Mouse (Mus musculus): ENCODE measurements around the gene Rpl9-ps6. TPM values are rescaled to one million over a fixed set of nuclear protein-coding genes. Genes with fewer than 3 reads are reported as not detected.
"Not testable (repeated sequence)": the region's sequence is repeated elsewhere in the genome, so short reads cannot be mapped to it uniquely, and the experiment has no call there.

Rpl9-ps6 gene
- polyA plus RNA-seq, 1 experiment from 2014 or later, result 103 TPM

DNA sequence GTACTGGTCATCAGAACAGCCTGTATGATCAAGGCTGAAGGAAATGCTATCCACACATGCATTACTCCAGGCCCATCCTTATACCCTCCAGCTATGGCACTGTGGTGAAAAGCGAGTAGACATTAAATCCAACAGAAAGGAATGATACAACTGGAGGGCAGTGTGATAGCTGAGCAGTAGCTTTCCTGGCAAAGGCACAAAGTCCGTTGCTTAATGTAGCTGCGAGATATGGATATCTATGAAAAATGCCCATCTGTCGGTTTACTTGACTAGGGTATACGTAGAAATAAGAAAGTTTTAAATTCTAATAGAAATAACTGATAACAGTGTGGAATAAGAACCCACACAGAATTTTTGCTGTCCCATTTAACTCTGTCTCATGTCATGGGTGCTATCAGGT lies 13.9 kb upstream of the Rpl9-ps6 start:
- H3K4me2 ChIP-seq, result no peak overlapping the region
- H3K9me3 ChIP-seq (replicated peaks), result no peaks in the 10 kb centered on the region
- H3K27me3 ChIP-seq, result no peaks in the 10 kb centered on the region
- H3K36me3 ChIP-seq, result no peaks in the 10 kb centered on the region
- H3K4me1 ChIP-seq, result peaks cover 6% of the 10 kb centered on the region
- no peak for ATAC-seq (replicated peaks; ENCODE audit: low FRiP score)
- H3K9ac ChIP-seq, result no peak overlapping the region
- H3K27ac ChIP-seq, result no peak overlapping the region
- no peak overlapping the region for H3K4me3 ChIP-seq (replicated peaks)
- 86% methylated on average over 5 of the region's 5 CpGs for WGBS

DNA sequence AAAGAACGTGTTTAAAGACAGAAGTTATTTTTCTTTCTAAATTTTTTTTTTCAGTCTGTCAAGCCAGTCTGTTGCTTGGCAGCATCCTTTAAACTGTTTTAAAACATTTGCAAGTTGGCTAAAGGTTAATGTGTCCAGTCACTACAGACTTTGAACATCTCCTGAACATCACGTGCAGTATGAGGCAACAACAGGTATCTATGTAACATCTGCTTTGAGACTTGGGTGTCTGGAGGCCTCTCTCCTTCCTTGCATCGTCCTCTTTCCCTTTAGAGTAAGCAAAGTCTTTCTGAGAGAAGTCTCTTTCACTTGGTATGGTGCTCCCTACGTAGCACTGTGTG lies 10.3 kb upstream of the Rpl9-ps6 start:
- Histone ChIP-seq H3K9me3 (replicated peaks) (0 out of 2 replicates have a peak, but pooled peaks cover 3% of the 10 kb centered on the region), H3K4me3 (replicated peaks) (no peak overlapping the region), H3K9ac (no peak overlapping the region), H3K4me2 (no peak overlapping the region), H3K27me3 (no peaks in the 10 kb centered on the region), H3K4me1 (no peaks in the 10 kb centered on the region), H3K36me3 (no peaks in the 10 kb centered on the region), H3K27ac (no peak overlapping the region)
- 65% methylated on average over 4 of the region's 4 CpGs for WGBS
- no peak for ATAC-seq (replicated peaks; ENCODE audit: low FRiP score)

DNA sequence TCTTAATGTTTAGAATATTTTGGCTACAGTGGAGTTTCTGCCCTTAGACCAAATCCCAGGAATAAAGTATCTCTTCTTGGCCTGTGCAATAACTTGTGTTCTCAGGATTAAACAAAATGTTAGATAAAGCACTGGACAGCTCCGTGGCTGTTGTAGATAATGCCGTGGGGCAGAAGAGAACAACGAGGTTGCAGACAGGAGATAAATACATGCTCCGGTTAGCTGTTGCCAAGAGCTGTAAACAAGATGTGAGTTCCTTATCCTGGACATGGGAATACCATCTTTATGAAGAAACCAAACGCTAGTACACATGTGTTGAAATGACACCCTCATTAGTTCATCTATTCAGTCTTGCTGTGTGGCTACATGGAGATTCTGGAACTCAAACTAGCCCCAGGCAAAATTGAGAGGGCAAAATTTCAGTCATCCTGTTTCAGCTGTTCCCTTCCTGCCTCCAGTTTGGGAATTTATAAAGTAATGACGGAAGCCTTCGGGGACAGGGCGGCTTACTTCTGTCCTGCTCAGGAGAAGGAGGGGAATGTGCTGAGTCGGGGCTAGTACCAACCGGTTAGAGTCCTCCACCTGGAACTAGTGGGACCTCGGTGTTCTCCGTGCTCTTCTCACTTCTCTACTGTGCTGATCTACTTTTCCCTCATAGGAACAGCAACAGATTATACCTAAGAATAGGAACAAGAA lies 9.8 kb upstream of the Rpl9-ps6 start:
- Histone ChIP-seq H3K27ac (no peak overlapping the region), H3K27me3 (no peaks in the 10 kb centered on the region), H3K36me3 (no peaks in the 10 kb centered on the region), H3K4me1 (no peaks in the 10 kb centered on the region), H3K9ac (no peak overlapping the region), H3K9me3 (replicated peaks) (0 out of 2 replicates have a peak, but pooled peaks cover 3% of the 10 kb centered on the region), H3K4me3 (replicated peaks) (no peak overlapping the region), H3K4me2 (no peak overlapping the region)
- 78% methylated on average over 12 of the region's 12 CpGs for WGBS
- ATAC-seq (replicated peaks; ENCODE audit: low FRiP score), result no peak

DNA sequence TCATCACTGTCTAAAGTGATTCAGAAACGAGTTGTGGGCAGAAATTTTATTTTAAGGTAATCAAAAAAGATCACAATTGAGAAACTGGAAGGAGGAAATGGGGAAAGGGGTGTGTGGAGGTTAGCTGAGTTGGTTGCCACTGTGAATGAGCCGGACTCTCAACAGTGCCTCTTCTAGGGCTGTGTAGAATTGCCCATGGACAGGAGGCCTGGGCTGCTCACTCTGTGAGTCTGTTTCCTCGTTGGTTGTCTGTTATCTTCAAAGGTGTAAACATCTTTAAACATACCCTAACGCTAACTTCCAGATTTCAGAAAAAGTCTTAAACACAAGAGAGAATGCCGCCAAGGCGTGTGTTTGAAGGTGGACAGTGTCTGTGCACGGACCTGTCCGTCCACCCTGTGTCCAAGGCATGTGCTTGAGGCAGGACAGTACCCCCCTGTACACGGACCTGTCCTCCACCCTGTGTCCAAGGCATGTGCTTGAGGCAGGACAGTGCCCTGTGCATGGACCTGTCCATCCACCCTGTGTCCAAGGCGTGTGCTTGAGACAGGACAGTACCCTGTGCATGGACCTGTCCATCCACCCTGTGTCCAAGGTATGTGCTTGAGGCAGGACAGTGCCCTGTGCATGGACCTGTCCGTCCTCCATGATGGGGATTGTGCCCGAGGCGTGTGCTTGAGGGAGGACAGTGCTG lies 4.3 kb upstream of the Rpl9-ps6 start:
- no peaks in the 10 kb centered on the region for H3K4me1 ChIP-seq
- 89% methylated on average over 13 of the region's 13 CpGs for whole genome bisulfite sequencing
- ATAC-seq (replicated peaks; ENCODE audit: low FRiP score), result 0 out of 2 replicates have a peak, but pooled peaks have one; percentile 36
- peak overlapping the region; percentile 25; the same call in 1 of the 2 replicates for H3K4me2 ChIP-seq
- H3K27me3 ChIP-seq, result no peaks in the 10 kb centered on the region
- H3K4me3 ChIP-seq (replicated peaks), result no peak overlapping the region
- H3K27ac ChIP-seq, result no peak overlapping the region
- no peaks in the 10 kb centered on the region for H3K36me3 ChIP-seq
- H3K9me3 ChIP-seq (replicated peaks), result 0 out of 2 replicates have a peak, but pooled peaks cover 3% of the 10 kb centered on the region
- H3K9ac ChIP-seq, result no peak overlapping the region

DNA sequence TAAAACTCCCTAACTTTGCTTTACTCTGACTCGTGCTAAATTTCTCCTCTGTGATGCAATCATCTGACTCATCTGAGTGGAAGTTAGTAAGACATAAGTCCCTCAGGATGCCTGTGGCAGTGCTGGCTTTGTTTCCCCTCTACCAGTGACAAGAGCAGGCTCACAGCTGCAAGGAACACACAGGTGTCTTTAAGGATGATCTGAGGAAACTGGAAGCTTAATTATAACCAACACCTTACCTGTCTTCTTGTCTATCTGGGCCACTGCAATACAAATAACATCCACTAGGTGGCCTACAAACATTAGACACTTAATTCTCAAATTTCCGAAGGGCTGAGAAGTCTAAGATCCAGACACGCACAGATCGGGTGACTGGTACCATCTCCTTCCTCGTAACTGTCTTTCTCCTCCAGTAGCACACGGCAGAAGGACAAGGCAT lies 3.7 kb upstream of the Rpl9-ps6 start:
- Histone ChIP-seq H3K9me3 (replicated peaks) (0 out of 2 replicates have a peak, but pooled peaks cover 3% of the 10 kb centered on the region), H3K4me1 (no peaks in the 10 kb centered on the region), H3K27ac (no peak overlapping the region), H3K4me3 (replicated peaks) (no peak overlapping the region), H3K4me2 (peak overlapping the region; percentile 25; the same call in 1 of the 2 replicates), H3K9ac (no peak overlapping the region), H3K27me3 (no peaks in the 10 kb centered on the region), H3K36me3 (no peaks in the 10 kb centered on the region)
- ATAC-seq (replicated peaks; ENCODE audit: low FRiP score), result no peak
- 21% methylated on average over 6 of the region's 6 CpGs for WGBS

DNA sequence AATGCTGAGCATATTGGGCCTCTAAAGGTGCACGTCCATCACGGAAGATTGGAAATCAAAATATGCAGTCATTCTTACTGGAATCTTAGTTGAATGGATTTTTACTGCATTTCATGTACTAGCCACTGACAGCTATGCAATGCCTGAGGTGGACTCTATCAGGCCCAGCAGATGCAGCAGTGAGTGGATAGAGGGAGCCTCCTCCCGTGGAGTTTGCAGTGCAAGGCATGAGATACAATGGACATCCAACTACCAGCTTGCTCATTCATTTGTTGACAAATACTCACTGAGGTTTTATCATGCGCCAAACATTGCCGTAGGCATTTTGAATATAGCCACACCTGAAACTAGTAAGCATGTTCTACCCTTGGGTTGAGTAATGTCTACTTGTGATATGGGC lies 947 bp upstream of the Rpl9-ps6 start:
- Histone ChIP-seq H3K27ac (no peak overlapping the region), H3K36me3 (no peaks in the 10 kb centered on the region), H3K9ac (no peak overlapping the region), H3K27me3 (no peaks in the 10 kb centered on the region), H3K4me3 (replicated peaks) (no peak overlapping the region), H3K4me1 (no peaks in the 10 kb centered on the region), H3K4me2 (no peak overlapping the region), H3K9me3 (replicated peaks) (no peaks in the 10 kb centered on the region)
- 94% methylated on average over 5 of the region's 5 CpGs for WGBS
- no peak for ATAC-seq (replicated peaks; ENCODE audit: low FRiP score)

DNA sequence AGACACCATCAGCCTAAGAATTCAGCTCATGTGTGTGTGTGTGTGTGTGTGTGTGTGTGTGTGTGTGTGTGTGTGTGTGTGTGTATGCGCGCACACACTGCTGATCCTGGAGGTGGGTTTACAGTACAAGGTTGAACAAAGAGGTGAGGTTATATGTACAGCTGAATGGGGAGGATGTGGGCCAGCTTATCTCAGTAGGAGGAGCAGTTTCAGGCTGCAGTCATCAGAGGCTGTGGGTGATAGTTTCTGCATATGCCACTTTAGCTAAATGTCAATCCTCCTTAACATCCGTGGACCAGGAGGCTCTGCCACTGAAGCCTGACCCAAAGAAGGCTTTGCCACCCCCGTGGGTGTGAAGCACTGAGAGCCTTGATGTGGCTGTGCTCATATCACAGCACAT lies 1.1 kb downstream of the Rpl9-ps6 start:
- no peak for ATAC-seq (replicated peaks; ENCODE audit: low FRiP score)
- H3K4me2 ChIP-seq, result no peak overlapping the region
- 88% methylated on average over 4 of the region's 4 CpGs for WGBS
- H3K4me3 ChIP-seq (replicated peaks), result no peak overlapping the region
- H3K27me3 ChIP-seq, result no peaks in the 10 kb centered on the region
- no peak overlapping the region for H3K27ac ChIP-seq
- H3K9me3 ChIP-seq (replicated peaks), result no peaks in the 10 kb centered on the region
- H3K9ac ChIP-seq, result no peak overlapping the region
- H3K36me3 ChIP-seq, result no peaks in the 10 kb centered on the region
- no peaks in the 10 kb centered on the region for H3K4me1 ChIP-seq

DNA sequence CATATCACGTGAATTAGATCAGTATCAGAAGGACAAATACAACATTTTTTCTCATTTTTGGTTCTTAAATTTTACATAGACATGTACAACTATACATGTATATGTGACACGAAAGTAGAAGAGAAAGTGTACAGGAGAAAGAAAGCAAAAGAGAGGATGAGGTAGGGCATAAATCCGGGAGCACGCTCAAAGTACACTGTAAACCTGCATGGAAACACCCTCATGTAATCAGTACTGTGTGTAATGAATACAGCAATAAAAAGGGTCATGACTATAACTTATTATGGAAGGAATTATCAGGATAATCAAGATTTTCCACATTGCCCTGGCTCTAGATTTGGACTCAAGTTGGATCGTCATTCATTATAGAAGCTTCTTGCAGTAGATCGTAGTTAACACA lies 3.3 kb downstream of the Rpl9-ps6 start:
- no peaks in the 10 kb centered on the region for H3K27me3 ChIP-seq
- WGBS, result 91% methylated on average over 6 of the region's 6 CpGs
- 0 out of 2 replicates have a peak, but pooled peaks cover 5% of the 10 kb centered on the region for H3K9me3 ChIP-seq (replicated peaks)
- no peaks in the 10 kb centered on the region for H3K36me3 ChIP-seq
- H3K27ac ChIP-seq, result no peak overlapping the region
- no peak overlapping the region for H3K9ac ChIP-seq
- no peak for ATAC-seq (replicated peaks; ENCODE audit: low FRiP score)
- no peak overlapping the region for H3K4me3 ChIP-seq (replicated peaks)
- H3K4me2 ChIP-seq, result no peak overlapping the region
- H3K4me1 ChIP-seq, result no peaks in the 10 kb centered on the region

DNA sequence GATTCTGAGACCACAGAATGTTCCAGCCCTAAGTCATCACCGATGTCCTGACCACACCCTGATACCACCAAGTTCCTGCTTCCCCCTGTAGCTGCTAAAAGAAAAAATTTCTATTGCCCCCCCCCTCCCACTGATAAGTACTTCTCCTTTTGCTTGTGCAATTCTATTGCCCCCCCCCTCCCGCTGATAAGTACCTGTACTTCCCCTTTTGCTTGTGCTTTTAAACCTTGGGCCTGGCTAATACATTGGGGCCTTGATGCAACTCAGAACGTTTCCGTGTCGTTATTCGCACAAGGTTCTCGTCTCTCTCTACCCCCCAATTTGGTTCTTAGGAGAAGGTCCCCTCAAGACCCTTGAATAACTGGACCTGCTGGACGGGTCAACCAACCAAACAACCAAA lies 8.7 kb downstream of the Rpl9-ps6 start:
- not testable (repeated sequence) for H3K27me3 ChIP-seq; H3K4me2 ChIP-seq; H3K4me3 ChIP-seq (replicated peaks); H3K27ac ChIP-seq; ATAC-seq (replicated peaks; ENCODE audit: low FRiP score); H3K4me1 ChIP-seq; H3K36me3 ChIP-seq; H3K9ac ChIP-seq; H3K9me3 ChIP-seq (replicated peaks)
- 91% methylated on average over 8 of the region's 8 CpGs for WGBS

DNA sequence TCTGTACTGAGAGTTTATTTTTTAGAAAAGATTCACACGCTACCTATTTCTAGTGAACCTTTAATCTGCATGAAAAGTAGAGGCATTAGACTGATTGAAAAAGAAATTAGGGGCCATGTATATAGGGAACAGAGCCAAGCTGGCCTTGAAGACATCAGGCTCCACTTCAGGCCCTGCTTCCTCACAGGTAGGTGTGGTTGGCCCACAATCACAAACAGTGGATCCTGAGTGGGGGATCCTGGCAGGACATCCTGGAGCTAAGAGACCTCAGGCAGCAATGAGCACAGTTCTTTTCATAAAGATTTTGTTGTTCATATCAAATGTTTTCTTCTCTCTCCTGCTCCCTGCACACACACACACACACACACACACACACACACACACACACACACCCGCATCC lies 9.6 kb downstream of the Rpl9-ps6 start:
- no peak for ATAC-seq (replicated peaks; ENCODE audit: low FRiP score)
- H3K4me2 ChIP-seq, result no peak overlapping the region
- no peak overlapping the region for H3K4me3 ChIP-seq (replicated peaks)
- H3K4me1 ChIP-seq, result no peaks in the 10 kb centered on the region
- H3K27me3 ChIP-seq, result no peaks in the 10 kb centered on the region
- 0 out of 2 replicates have a peak, but pooled peaks cover 5% of the 10 kb centered on the region for H3K9me3 ChIP-seq (replicated peaks)
- no peak overlapping the region for H3K9ac ChIP-seq
- no peaks in the 10 kb centered on the region for H3K36me3 ChIP-seq
- no peak overlapping the region for H3K27ac ChIP-seq
- 88% methylated on average over 2 of the region's 2 CpGs for WGBS

DNA sequence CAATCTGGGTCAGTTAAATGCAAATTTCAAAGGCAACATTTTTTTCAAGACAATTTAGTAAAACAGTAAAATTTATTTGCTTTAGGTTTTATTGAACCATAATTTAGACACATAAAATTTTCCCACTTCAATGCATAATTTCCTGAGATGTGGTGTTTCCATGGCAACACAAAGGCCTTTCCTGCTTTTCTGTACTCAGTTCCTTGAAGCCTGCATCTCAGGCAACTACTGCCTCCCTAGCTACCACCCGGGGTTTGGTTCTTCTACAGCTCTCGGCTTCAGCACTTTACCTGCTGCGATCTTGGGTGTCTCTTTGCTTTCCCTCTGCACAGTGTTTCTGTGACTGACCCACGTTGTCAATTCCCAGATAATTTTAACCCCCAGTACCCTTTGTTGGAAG lies 14.1 kb downstream of the Rpl9-ps6 start:
- no peaks in the 10 kb centered on the region for H3K9me3 ChIP-seq (replicated peaks)
- no peak overlapping the region for H3K27ac ChIP-seq
- no peaks in the 10 kb centered on the region for H3K36me3 ChIP-seq
- no peaks in the 10 kb centered on the region for H3K4me1 ChIP-seq
- H3K27me3 ChIP-seq, result no peaks in the 10 kb centered on the region
- H3K4me3 ChIP-seq (replicated peaks), result no peak overlapping the region
- no peak overlapping the region for H3K9ac ChIP-seq
- ATAC-seq (replicated peaks; ENCODE audit: low FRiP score), result no peak
- 78% methylated on average over 4 of the region's 4 CpGs for WGBS
- no peak overlapping the region for H3K4me2 ChIP-seq

DNA sequence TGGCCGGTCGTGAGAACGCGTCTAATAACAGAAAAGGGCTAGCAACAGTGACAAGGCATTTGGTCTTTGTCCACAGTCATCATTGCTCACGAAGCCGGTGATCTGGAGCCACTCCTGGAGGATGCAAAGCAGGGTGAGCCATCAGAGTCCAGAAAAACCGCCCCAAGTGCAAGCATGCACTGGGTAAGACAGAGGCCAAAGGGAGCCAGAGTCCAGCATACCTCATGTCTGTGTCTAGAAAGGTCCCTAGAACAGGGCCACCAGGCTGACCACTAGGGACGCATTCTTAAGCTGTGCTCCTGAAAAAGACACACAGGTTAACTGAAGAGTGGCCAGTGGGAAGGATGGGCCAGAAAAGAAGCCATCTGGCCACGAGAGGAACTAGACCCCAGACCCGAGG lies 17.4 kb downstream of the Rpl9-ps6 start:
- Histone ChIP-seq H3K9ac (no peak overlapping the region), H3K27me3 (no peaks in the 10 kb centered on the region), H3K9me3 (replicated peaks) (no peaks in the 10 kb centered on the region), H3K27ac (no peak overlapping the region), H3K36me3 (no peaks in the 10 kb centered on the region), H3K4me3 (replicated peaks) (no peak overlapping the region), H3K4me2 (no peak overlapping the region), H3K4me1 (no peaks in the 10 kb centered on the region)
- WGBS, result 93% methylated on average over 10 of the region's 10 CpGs
- no peak for ATAC-seq (replicated peaks; ENCODE audit: low FRiP score)

All from kidney, embryonic 15.5 days (tissue).